Mouse (Mus musculus): ENCODE measurements around the gene Msmp.

GRCm38 (mm10) chr4:43577237-43577881 lies 6.9 kb downstream of the Msmp start:
- no peak for TF ChIP-seq POLR2A (IDR thresholded peaks at IDR 0.05; ENCODE audit: borderline replicate concordance, extremely low read depth, insufficient read depth, insufficient read length, poor library complexity, severe bottlenecking)
- TF ChIP-seq CTCF (IDR thresholded peaks at IDR 0.05; ENCODE audit: borderline replicate concordance, extremely low read depth, insufficient read depth, insufficient read length) = no peak

All from brain, embryonic 14.5 days (tissue).